Mouse (Mus musculus) liver, adult 2 months (tissue): ENCODE data around the gene Afdn. TPM values are rescaled to one million over a fixed set of nuclear protein-coding genes. Genes with fewer than 3 reads are reported as not detected.
"Not testable (repeated sequence)": the region's sequence is repeated elsewhere in the genome, so short reads cannot be mapped to it uniquely, and the experiment has no call there.

ENCODE experiments used
- DNase-seq: peaks from one replicate; pipeline ENCODE4 v3.0.0-alpha.2; 2011; ENCODE audit warnings: low read depth, low spot score; ENCODE audit errors: extremely low read depth
- H3K27ac ChIP-seq: fragments of 200-500 bp; replicated peaks from 2 replicates; pipeline ENCODE4 v1.5.1; 2012; ENCODE audit warnings: low read depth, mild to moderate bottlenecking, control low read depth, inconsistent platforms, low read length; ENCODE audit not compliant: insufficient read depth
- H3K27me3 ChIP-seq: fragments of 200-500 bp; 2 replicates; pipeline ENCODE4 v1.6.1; 2012; ENCODE audit warnings: mild to moderate bottlenecking, moderate library complexity, low read length, inconsistent platforms; ENCODE audit not compliant: control insufficient read depth, insufficient read depth
- H3K36me3 ChIP-seq: fragments of 200-500 bp; 2 replicates; pipeline ENCODE4 v1.6.1; 2012; ENCODE audit warnings: low read length, inconsistent platforms; ENCODE audit not compliant: control insufficient read depth, insufficient read depth
- H3K4me1 ChIP-seq: fragments of 200-500 bp; 2 replicates; pipeline ENCODE4 v1.6.1; 2011; ENCODE audit warnings: low read length; ENCODE audit not compliant: control insufficient read depth, insufficient read depth
- H3K4me3 ChIP-seq: fragments of 200-500 bp; 2 replicates; pipeline ENCODE4 v1.5.1; 2011; ENCODE audit warnings: low read depth, mild to moderate bottlenecking, control low read depth, low read length, moderate library complexity; ENCODE audit not compliant: insufficient read depth
- H3K79me2 ChIP-seq: fragments of 200-500 bp; 2 replicates; pipeline ENCODE4 v1.6.1; 2012; ENCODE audit warnings: inconsistent platforms, mild to moderate bottlenecking, low read length, moderate library complexity; ENCODE audit not compliant: control insufficient read depth, insufficient read depth
- H3K9ac ChIP-seq: fragments of 200-500 bp; 2 replicates; pipeline ENCODE4 v1.6.1; 2012; ENCODE audit warnings: low read depth, mild to moderate bottlenecking, control low read depth, inconsistent platforms, low read length
- CTCF ChIP-seq: fragments of 200-500 bp; IDR thresholded peaks from 2 replicates; pipeline ENCODE4 v1.5.1; 2011; ENCODE audit warnings: low read depth, low read length, control low read depth
- POLR2A ChIP-seq: fragments of 200-500 bp; IDR thresholded peaks from 2 replicates; pipeline ENCODE4 v1.6.1; 2011; ENCODE audit warnings: low read length, control low read depth; ENCODE audit not compliant: insufficient read depth; ENCODE audit errors: extremely low read depth
- WGBS: fragments of 180-500 bp; shearing (Covaris S2); methylation state at CpG from one replicate; pipeline ENCODE4 v1.1.7; 2018; 5-methylcytosine and 5-hydroxymethylcytosine counted together
- polyA plus RNA-seq: library from polyadenylated mRNA; depleted of rRNA; stranded (reverse); fragments of >200 nt; gene quantifications from 2 replicates; pipeline ENCODE4 v1.2.3, GENCODE M21; 2012
- total RNA-seq: library from RNA; depleted of rRNA; stranded (reverse); fragments of >200 nt; gene quantifications from 2 replicates; pipeline ENCODE4 v1.2.3, GENCODE M21; 2014

The Afdn gene
- total and polyA plus RNA-seq, 2 experiments: 15.9 to 41.3 TPM

DNA sequence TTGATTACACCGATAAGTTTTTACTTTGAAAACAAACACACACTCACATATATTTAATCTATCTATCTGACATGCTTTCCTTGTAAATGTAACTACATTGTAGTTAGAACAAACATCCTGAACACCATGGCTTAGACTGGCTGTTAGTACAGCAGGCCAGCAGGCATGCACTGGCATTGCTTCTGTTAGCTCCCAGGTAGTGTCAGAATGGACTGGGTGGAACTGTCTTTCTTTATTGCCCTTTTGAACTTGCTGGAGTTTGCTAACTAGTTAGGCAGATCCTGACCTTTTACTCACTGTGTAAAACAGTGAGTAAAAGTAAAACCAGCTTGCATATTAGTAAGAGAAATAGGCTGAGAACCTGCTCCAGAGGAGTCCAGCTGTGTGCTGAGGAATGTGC is 8.2 kb downstream of the Afdn start:
- WGBS: 26% methylated on average over 1 of the region's 1 CpGs

DNA sequence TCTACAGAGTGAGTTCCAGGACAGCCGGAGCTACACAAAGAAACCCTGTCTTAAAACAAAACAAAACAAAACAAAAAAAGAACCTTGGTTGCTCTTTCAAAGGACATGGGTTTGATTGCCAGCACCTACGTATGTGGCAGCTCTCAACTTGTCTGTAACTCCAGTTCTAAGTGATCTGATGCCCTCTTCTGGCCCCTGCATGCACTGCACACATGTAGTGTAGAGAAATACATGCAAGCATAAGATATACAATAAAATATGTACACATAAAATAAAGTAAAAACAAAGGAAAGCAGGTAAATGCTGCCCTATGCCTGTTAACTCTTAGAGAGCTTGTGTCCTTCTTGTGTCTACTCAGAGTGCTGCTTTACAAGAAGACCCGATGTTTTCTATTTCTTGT is 8.9 kb downstream of the Afdn start:
- peak overlapping the region; percentile 72 for H3K27ac ChIP-seq
- peaks cover 15% of the 10 kb centered on the region for H3K79me2 ChIP-seq
- no peaks in the 10 kb centered on the region for H3K27me3 ChIP-seq
- H3K9ac ChIP-seq: no peak overlapping the region
- DNase-seq: peak; percentile 58
- TF ChIP-seq POLR2A (no peak), CTCF (peak; percentile 33)
- no peak overlapping the region for H3K4me3 ChIP-seq
- no peaks in the 10 kb centered on the region for H3K36me3 ChIP-seq
- peaks cover 6% of the 10 kb centered on the region for H3K4me1 ChIP-seq
- WGBS: 85% methylated on average over 3 of the region's 3 CpGs

More for the DNA sequence above, 8.2 kb downstream of the Afdn start:
- H3K27me3 ChIP-seq: no peaks in the 10 kb centered on the region
- peak overlapping the region; percentile 72 for H3K27ac ChIP-seq
- TF ChIP-seq CTCF: no peak; the same call in 1 of the 2 replicates
- TF ChIP-seq POLR2A: no peak
- peaks cover 5% of the 10 kb centered on the region for H3K4me1 ChIP-seq
- no peaks in the 10 kb centered on the region for H3K36me3 ChIP-seq
- no peak overlapping the region for H3K4me3 ChIP-seq
- H3K9ac ChIP-seq: no peak overlapping the region
- H3K79me2 ChIP-seq: peaks cover 15% of the 10 kb centered on the region
- DNase-seq: peak; percentile 93

DNA sequence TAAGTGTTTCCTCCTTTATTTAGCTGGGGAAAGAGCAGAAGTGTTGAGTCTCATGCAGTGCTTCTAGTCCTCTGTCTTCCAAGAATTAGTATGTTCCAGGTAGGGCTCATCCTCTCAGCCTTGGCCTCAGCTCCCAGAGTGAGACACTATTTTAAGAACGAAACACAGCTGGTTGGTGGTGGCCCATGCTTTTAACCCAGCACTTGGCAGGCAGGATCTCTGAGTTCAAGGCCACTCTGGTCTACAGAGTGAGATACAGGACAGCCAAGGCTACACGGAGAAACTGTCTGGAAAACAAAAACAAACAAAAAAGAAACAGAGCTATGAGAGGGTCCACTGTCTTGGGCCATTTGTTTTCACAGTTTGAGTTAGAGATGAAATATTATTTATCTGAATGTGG is 17.3 kb downstream of the Afdn start:
- peaks cover 20% of the 10 kb centered on the region for H3K79me2 ChIP-seq
- H3K27ac ChIP-seq: 0 out of 2 replicates have a peak overlapping the region, but pooled peaks have one; percentile 43
- TF ChIP-seq POLR2A (no peak), CTCF (no peak)
- H3K4me3 ChIP-seq: no peak overlapping the region
- WGBS: 4% methylated on average over 2 of the region's 2 CpGs
- H3K9ac ChIP-seq: no peak overlapping the region
- H3K36me3 ChIP-seq: no peaks in the 10 kb centered on the region
- peaks cover 11% of the 10 kb centered on the region for H3K4me1 ChIP-seq
- H3K27me3 ChIP-seq: no peaks in the 10 kb centered on the region
- peak; percentile 66 for DNase-seq

DNA sequence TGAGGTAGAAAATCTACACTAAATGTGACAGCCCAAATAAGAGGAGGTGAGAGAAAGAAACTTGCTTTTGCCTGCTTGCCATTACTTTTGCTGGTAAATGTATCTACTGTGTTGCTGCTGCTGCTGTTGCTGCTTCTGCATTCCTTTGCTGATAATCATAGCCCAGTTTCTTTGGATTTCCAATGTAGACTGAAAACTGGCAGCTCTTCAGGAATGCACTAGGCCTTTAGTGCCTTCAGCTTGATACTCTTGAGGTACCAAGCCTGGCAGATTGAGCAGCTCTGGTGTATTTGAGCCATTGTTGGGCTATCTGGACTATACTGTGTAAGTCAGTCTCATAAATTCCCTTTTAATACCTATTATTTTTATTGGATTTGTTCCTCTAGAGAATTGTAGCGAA is 18.5 kb downstream of the Afdn start:
- Histone ChIP-seq H3K27me3 (no peaks in the 10 kb centered on the region), H3K4me1 (peaks cover 9% of the 10 kb centered on the region), H3K9ac (no peak overlapping the region), H3K36me3 (no peaks in the 10 kb centered on the region), H3K27ac (no peak overlapping the region), H3K79me2 (peaks cover 23% of the 10 kb centered on the region), H3K4me3 (no peak overlapping the region)
- DNase-seq: no peak
- TF ChIP-seq POLR2A (no peak), CTCF (no peak)
- 100% methylated on average over 1 of the region's 1 CpGs for WGBS

DNA sequence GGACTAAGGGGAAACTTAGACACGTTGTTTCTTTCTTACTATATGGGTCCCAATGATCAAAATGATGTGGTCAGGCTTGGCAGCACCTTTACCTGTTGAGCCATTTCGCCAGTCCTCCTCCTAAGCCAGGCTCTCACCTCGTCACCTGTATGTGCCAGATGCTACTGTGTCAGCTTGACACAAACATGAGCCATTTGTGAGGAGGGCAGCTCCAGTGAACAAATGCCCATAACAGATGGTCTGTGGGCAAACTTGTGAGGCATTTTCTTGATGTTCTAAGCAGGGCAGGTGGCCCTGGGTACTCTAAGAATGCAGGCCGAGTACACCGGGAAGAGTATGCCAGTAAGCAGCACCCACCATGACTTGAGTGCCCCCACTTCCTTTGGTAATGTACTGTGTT is 21.6 kb downstream of the Afdn start:
- H3K27ac ChIP-seq: no peak overlapping the region
- WGBS: 90% methylated on average over 5 of the region's 5 CpGs
- H3K9ac ChIP-seq: no peak overlapping the region
- H3K27me3 ChIP-seq: no peaks in the 10 kb centered on the region
- TF ChIP-seq CTCF (no peak), POLR2A (no peak)
- H3K36me3 ChIP-seq: no peaks in the 10 kb centered on the region
- DNase-seq: no peak
- no peak overlapping the region for H3K4me3 ChIP-seq
- peaks cover 9% of the 10 kb centered on the region for H3K4me1 ChIP-seq
- peaks cover 35% of the 10 kb centered on the region for H3K79me2 ChIP-seq

DNA sequence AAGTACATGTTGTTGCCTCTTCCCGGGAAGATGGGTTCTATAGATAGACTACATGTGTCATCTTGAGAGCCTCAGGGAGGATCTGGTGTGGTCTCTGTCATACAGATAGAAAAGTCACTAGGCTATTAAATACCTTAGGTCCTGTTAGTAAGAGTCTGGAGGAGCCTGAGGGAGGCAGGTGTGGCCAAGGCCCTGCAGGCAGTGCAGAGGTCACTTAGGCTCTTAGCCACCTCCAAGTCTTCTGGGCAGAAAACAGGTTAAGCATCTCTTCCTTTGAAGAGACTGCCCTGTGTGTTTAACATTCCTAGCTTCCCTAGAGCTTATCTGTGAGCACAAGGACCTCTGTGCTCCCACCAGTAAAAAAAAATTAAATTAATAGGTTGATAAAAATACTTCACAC is 23.1 kb downstream of the Afdn start:
- no peaks in the 10 kb centered on the region for H3K27me3 ChIP-seq
- whole genome bisulfite sequencing: 84% methylated on average over 1 of the region's 1 CpGs
- no peak for TF ChIP-seq POLR2A
- H3K27ac ChIP-seq: no peak overlapping the region
- peaks cover 29% of the 10 kb centered on the region for H3K79me2 ChIP-seq
- 0 out of 2 replicates have a peak, but pooled peaks cover 3% of the 10 kb centered on the region for H3K4me1 ChIP-seq
- no peak overlapping the region for H3K9ac ChIP-seq
- no peaks in the 10 kb centered on the region for H3K36me3 ChIP-seq
- DNase-seq: no peak
- H3K4me3 ChIP-seq: no peak overlapping the region

DNA sequence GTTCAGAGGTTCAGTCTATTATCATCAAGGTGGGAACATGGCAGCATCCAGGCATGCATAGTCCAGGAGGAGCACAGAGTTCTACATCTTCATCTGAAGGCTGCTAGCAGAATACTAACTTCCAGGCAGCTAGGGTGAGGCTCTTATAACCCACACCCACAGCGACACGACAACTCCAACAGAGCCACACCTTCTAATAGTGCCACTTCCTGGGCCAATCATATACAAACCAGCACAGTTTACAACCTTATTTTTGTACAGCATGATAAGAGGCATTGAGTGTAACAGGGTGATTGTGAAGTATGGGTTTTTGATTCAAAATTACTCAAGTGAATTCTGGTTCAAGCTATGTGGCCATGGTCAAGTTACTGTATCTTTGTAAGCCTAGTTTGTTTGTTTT is 29.7 kb downstream of the Afdn start:
- not testable (repeated sequence) for H3K79me2 ChIP-seq, H3K27me3 ChIP-seq, DNase-seq, H3K9ac ChIP-seq, H3K4me1 ChIP-seq, H3K4me3 ChIP-seq, H3K36me3 ChIP-seq, H3K27ac ChIP-seq
- WGBS: 90% methylated on average over 2 of the region's 2 CpGs
